Mouse (Mus musculus): ENCODE results near the gene Fbxl18.

GRCm38 (mm10) chr5:142907048-142907802, 12.0 kb upstream of the Fbxl18 start:
- TF ChIP-seq POLR2A (IDR thresholded peaks at IDR 0.05; ENCODE audit: insufficient read depth, low read depth, low read length), result no peak
- no peak for TF ChIP-seq EP300 (IDR thresholded peaks at IDR 0.05; ENCODE audit: insufficient read depth, low read depth, low read length)
